Mouse (Mus musculus): Measurements from ENCODE around the gene Ppib. TPM values are rescaled to one million over a fixed set of nuclear protein-coding genes. Genes with fewer than 3 reads are reported as not detected.

Gene Ppib
- polyA plus RNA-seq, 1 experiment from 2014 or later, result 376 TPM

- Histone ChIP-seq H3K9ac (ENCODE audit: low read depth, low read length) (no peak overlapping the region), H3K36me3 (ENCODE audit: control insufficient read depth, insufficient read depth, low read length) (peaks cover 9% of the 10 kb centered on the region), H3K27me3 (replicated peaks; ENCODE audit: control insufficient read depth, insufficient read depth, low read length) (no peaks in the 10 kb centered on the region), H3K4me1 (ENCODE audit: control insufficient read depth, insufficient read depth, low read depth, low read length) (no peaks in the 10 kb centered on the region), H3K9me3 (ENCODE audit: control insufficient read depth, low read length) (no peaks in the 10 kb centered on the region), H3K4me3 (ENCODE audit: low read length) (no peak overlapping the region), H3K4me2 (ENCODE audit: low read length) (no peak overlapping the region), H3K27ac (ENCODE audit: low read depth, low read length) (no peak overlapping the region)
- 78% methylated on average over 3 of the region's 3 CpGs for WGBS
- no peak for ATAC-seq
These were observed 24.1 kb downstream of the Ppib start for GRCm38 (mm10) chr9:66084171-66084570.

GRCm38 (mm10) chr9:66087062-66087461, 27.0 kb downstream of the Ppib start:
- 92% methylated on average over 7 of the region's 7 CpGs for WGBS
- H3K9ac ChIP-seq (ENCODE audit: low read depth, low read length), result no peak overlapping the region
- H3K27ac ChIP-seq (ENCODE audit: low read depth, low read length), result no peak overlapping the region
- no peak overlapping the region for H3K4me2 ChIP-seq (ENCODE audit: low read length)
- H3K9me3 ChIP-seq (ENCODE audit: control insufficient read depth, low read length), result no peaks in the 10 kb centered on the region
- H3K27me3 ChIP-seq (replicated peaks; ENCODE audit: control insufficient read depth, insufficient read depth, low read length), result no peaks in the 10 kb centered on the region
- peaks cover 21% of the 10 kb centered on the region for H3K36me3 ChIP-seq (ENCODE audit: control insufficient read depth, insufficient read depth, low read length)
- H3K4me1 ChIP-seq (ENCODE audit: control insufficient read depth, insufficient read depth, low read depth, low read length), result no peaks in the 10 kb centered on the region
- no peak overlapping the region for H3K4me3 ChIP-seq (ENCODE audit: low read length)
- no peak for ATAC-seq

GRCm38 (mm10) chr9:66088411-66088810, 28.4 kb downstream of the Ppib start:
- Histone ChIP-seq H3K4me2 (ENCODE audit: low read length) (no peak overlapping the region), H3K27ac (ENCODE audit: low read depth, low read length) (no peak overlapping the region), H3K9me3 (ENCODE audit: control insufficient read depth, low read length) (no peaks in the 10 kb centered on the region), H3K4me1 (ENCODE audit: control insufficient read depth, insufficient read depth, low read depth, low read length) (no peaks in the 10 kb centered on the region), H3K27me3 (replicated peaks; ENCODE audit: control insufficient read depth, insufficient read depth, low read length) (no peaks in the 10 kb centered on the region), H3K4me3 (ENCODE audit: low read length) (no peak overlapping the region), H3K36me3 (ENCODE audit: control insufficient read depth, insufficient read depth, low read length) (peaks cover 32% of the 10 kb centered on the region), H3K9ac (ENCODE audit: low read depth, low read length) (no peak overlapping the region)
- WGBS, result 49% methylated on average over 4 of the region's 4 CpGs
- no peak for ATAC-seq

DNA sequence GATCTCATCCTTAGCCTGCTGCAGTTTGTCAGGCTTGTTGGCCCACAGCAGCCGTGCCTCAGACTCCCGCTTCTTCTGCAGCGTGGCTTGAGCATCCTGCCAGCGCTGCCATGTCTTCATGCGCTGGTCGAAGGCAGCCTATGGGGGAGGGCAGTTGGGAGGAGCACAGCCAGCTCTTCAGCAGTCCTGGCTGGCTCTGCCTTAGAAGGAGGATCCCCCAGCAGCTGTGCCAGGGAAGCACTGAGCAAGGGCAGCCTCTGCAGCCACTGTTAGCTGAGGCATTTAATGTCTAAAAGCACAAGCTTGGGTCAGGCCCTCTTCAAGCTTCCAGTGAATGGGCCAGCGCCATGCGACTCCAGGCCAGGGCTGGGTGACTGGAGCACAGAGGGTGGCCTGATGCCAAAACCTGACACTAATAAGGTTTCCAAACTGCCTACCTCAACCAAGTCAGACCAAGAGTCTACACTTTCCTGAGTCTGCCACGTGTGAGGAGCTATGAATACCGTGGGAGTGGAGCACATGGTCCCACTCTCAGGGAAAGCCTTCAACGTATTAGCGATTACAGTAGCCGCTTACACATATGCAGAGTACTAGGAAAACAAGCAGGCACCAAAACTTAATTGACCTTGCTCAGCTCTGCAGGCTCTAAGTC, 30.7 kb downstream of the Ppib start:
- Histone ChIP-seq H3K27ac (ENCODE audit: low read depth, low read length) (peak overlapping the region; percentile 42; the same call in 1 of the 2 replicates), H3K27me3 (replicated peaks; ENCODE audit: control insufficient read depth, insufficient read depth, low read length) (no peaks in the 10 kb centered on the region), H3K9ac (ENCODE audit: low read depth, low read length) (no peak overlapping the region), H3K4me3 (ENCODE audit: low read length) (no peak overlapping the region), H3K4me2 (ENCODE audit: low read length) (no peak overlapping the region), H3K4me1 (ENCODE audit: control insufficient read depth, insufficient read depth, low read depth, low read length) (no peaks in the 10 kb centered on the region), H3K9me3 (ENCODE audit: control insufficient read depth, low read length) (no peaks in the 10 kb centered on the region), H3K36me3 (ENCODE audit: control insufficient read depth, insufficient read depth, low read length) (peaks cover 45% of the 10 kb centered on the region)
- 84% methylated on average over 13 of the region's 13 CpGs for WGBS
- ATAC-seq, result peak; percentile 58

DNA sequence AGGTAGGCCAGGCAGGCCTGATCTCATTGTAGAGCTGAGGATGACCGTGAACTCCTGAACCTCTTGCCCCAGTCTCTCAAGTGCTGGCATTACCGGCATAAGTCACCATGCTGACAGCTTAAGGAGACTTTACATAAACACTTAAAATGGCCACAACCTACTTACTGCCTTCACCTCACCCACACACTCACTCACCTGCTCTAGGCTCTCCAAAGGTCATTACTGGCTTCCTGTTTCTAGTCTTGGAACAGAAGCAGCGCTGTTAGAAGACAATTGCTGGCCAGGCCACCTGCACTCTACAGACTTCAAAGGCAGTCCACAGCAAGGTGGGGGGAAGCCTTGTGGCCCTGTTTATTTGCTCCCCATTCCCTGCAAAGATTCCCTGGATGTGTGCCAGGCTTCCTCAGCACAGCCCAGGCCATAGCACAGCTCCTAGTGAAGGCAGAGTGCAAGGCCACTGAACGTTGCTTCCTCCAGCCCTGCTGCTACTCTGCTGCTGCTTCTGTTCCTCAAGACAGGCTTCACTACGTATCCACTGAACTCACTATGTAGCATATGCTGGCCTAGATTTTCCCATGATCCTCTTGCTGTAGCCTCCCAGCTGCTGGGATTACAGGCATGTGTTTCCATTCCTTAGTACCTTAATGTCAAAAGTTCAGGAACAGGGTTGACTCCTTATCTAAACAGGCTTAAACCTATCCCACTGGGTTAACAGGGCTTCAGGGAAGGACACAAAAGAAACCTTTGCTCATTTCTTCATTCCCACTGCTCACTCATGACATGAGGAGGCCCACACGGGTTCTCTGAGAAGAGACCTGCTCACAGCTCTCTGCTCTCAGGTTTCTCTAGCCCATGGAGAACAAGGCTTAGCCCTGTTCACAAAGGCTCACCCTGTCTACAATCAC, 31.6 kb downstream of the Ppib start:
- Histone ChIP-seq H3K27me3 (replicated peaks; ENCODE audit: control insufficient read depth, insufficient read depth, low read length) (no peaks in the 10 kb centered on the region), H3K4me2 (ENCODE audit: low read length) (no peak overlapping the region), H3K9me3 (ENCODE audit: control insufficient read depth, low read length) (no peaks in the 10 kb centered on the region), H3K4me1 (ENCODE audit: control insufficient read depth, insufficient read depth, low read depth, low read length) (no peaks in the 10 kb centered on the region), H3K36me3 (ENCODE audit: control insufficient read depth, insufficient read depth, low read length) (peaks cover 49% of the 10 kb centered on the region), H3K27ac (ENCODE audit: low read depth, low read length) (peak overlapping the region; percentile 42; the same call in 1 of the 2 replicates), H3K4me3 (ENCODE audit: low read length) (no peak overlapping the region), H3K9ac (ENCODE audit: low read depth, low read length) (no peak overlapping the region)
- WGBS, result 81% methylated on average over 6 of the region's 6 CpGs
- ATAC-seq, result no peak

- Histone ChIP-seq H3K27ac (ENCODE audit: low read depth, low read length) (no peak overlapping the region), H3K4me2 (ENCODE audit: low read length) (no peak overlapping the region), H3K4me1 (ENCODE audit: control insufficient read depth, insufficient read depth, low read depth, low read length) (no peaks in the 10 kb centered on the region), H3K9me3 (ENCODE audit: control insufficient read depth, low read length) (no peaks in the 10 kb centered on the region), H3K36me3 (ENCODE audit: control insufficient read depth, insufficient read depth, low read length) (peaks cover 54% of the 10 kb centered on the region), H3K4me3 (ENCODE audit: low read length) (no peak overlapping the region), H3K27me3 (replicated peaks; ENCODE audit: control insufficient read depth, insufficient read depth, low read length) (no peaks in the 10 kb centered on the region), H3K9ac (ENCODE audit: low read depth, low read length) (no peak overlapping the region)
- 83% methylated on average over 2 of the region's 2 CpGs for WGBS
- ATAC-seq, result no peak
These were observed 32.6 kb downstream of the Ppib start for GRCm38 (mm10) chr9:66092664-66093063.

DNA sequence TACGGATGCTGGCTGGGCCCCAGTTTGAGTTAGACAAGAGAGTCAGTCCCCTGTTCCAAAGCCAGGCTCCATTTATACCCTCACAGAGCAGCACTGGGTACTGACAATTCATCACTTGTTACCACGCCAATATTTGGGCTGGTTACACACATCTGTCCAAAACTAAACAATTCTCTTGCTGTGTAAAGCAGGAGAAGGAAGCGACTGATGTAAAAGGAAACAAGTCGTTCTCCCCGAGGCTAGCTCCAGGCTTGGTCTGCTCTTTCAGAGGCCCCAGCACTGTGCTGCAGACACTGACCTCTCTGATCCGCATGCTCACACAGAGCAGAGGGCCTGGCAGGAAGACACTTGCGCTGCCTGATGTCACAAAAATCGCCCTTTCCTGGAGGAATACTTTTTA, 41.6 kb downstream of the Ppib start:
- Histone ChIP-seq H3K9me3 (ENCODE audit: control insufficient read depth, low read length) (no peaks in the 10 kb centered on the region), H3K27me3 (replicated peaks; ENCODE audit: control insufficient read depth, insufficient read depth, low read length) (no peaks in the 10 kb centered on the region), H3K9ac (ENCODE audit: low read depth, low read length) (no peak overlapping the region), H3K4me2 (ENCODE audit: low read length) (no peak overlapping the region), H3K4me1 (ENCODE audit: control insufficient read depth, insufficient read depth, low read depth, low read length) (no peaks in the 10 kb centered on the region), H3K4me3 (ENCODE audit: low read length) (no peak overlapping the region), H3K27ac (ENCODE audit: low read depth, low read length) (no peak overlapping the region), H3K36me3 (ENCODE audit: control insufficient read depth, insufficient read depth, low read length) (peaks cover 19% of the 10 kb centered on the region)
- no peak for ATAC-seq
- WGBS, result 86% methylated on average over 8 of the region's 8 CpGs

GRCm38 (mm10) chr9:66102668-66103067, 42.6 kb downstream of the Ppib start:
- no peak for ATAC-seq
- peaks cover 13% of the 10 kb centered on the region for H3K36me3 ChIP-seq (ENCODE audit: control insufficient read depth, insufficient read depth, low read length)
- 89% methylated on average over 6 of the region's 6 CpGs for WGBS
- H3K27me3 ChIP-seq (replicated peaks; ENCODE audit: control insufficient read depth, insufficient read depth, low read length), result no peaks in the 10 kb centered on the region
- H3K4me1 ChIP-seq (ENCODE audit: control insufficient read depth, insufficient read depth, low read depth, low read length), result no peaks in the 10 kb centered on the region
- H3K4me2 ChIP-seq (ENCODE audit: low read length), result no peak overlapping the region
- H3K9me3 ChIP-seq (ENCODE audit: control insufficient read depth, low read length), result no peaks in the 10 kb centered on the region
- H3K9ac ChIP-seq (ENCODE audit: low read depth, low read length), result no peak overlapping the region
- H3K27ac ChIP-seq (ENCODE audit: low read depth, low read length), result no peak overlapping the region
- no peak overlapping the region for H3K4me3 ChIP-seq (ENCODE audit: low read length)

DNA sequence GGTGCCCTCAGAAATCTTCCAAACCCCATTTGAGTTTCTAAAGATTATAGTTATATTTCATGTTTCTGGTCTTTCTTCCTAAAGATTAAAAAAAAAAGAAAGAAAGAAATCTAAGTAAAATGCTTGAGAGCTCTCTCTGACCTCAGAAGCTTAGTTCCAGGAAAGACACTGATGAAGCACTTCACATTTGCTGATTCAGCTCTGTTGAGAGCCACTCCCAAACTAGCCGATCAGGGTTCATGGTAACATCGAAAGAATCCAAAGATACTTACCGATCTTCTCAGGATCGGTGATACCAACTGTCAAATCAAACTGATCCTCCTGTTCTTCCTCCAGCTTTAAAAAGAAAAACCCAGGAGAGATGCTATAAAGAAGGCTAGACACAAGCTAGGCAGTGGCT, 44.6 kb downstream of the Ppib start:
- 93% methylated on average over 4 of the region's 4 CpGs for WGBS
- Histone ChIP-seq H3K4me2 (ENCODE audit: low read length) (no peak overlapping the region), H3K4me1 (ENCODE audit: control insufficient read depth, insufficient read depth, low read depth, low read length) (no peaks in the 10 kb centered on the region), H3K36me3 (ENCODE audit: control insufficient read depth, insufficient read depth, low read length) (peaks cover 17% of the 10 kb centered on the region), H3K9me3 (ENCODE audit: control insufficient read depth, low read length) (no peaks in the 10 kb centered on the region), H3K4me3 (ENCODE audit: low read length) (no peak overlapping the region), H3K9ac (ENCODE audit: low read depth, low read length) (no peak overlapping the region), H3K27ac (ENCODE audit: low read depth, low read length) (no peak overlapping the region), H3K27me3 (replicated peaks; ENCODE audit: control insufficient read depth, insufficient read depth, low read length) (no peaks in the 10 kb centered on the region)
- ATAC-seq, result no peak

Measured in hindbrain, embryonic 16.5 days (tissue).